Mouse (Mus musculus): ENCODE results near the gene Fam160b1.

DNA sequence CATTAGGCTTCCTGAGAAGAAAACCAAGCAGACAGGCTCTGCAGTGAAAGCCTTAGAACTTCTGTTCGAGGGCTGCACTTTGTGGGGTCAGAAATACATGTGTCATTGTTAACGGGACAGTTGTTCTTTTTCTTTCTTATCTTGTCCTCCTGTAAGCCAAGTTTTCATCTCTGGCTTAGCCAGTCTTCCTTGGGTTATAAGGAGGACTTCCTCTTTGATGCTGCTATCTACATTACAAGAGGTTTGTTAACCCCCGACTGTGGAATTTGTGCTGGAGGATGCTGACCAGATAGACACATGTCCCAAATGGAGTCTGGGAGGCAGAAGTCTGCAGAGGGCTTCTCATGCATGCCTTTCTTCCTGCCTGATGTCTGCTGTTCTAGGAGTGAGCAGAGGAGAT lies 52.7 kb downstream of the Fam160b1 start:
- no peak for TF ChIP-seq CTCF (IDR thresholded peaks at IDR 0.05; ENCODE audit: low read depth)
- no peak for TF ChIP-seq EP300 (IDR thresholded peaks at IDR 0.05; ENCODE audit: low read depth)
